Mouse (Mus musculus): ENCODE measurements around the gene Ankrd27.

The Ankrd27 gene

GRCm38 (mm10) chr7:35687229-35687628 is 101.2 kb downstream of the Ankrd27 start:
- in situ Hi-C loops (cut with MboI, MseI) = no loop called here

- in situ Hi-C loops (cut with MboI, MseI) = no loop called here
These were observed 102.2 kb downstream of the Ankrd27 start for GRCm38 (mm10) chr7:35688276-35688675.

Data from regulatory T cell (primary cell).